Mouse (Mus musculus) R1 (cell line): ENCODE data around the gene Dph6.
"Not testable (repeated sequence)": the region's sequence is repeated elsewhere in the genome, so short reads cannot be mapped to it uniquely, and the experiment has no call there.

Experiments
- DNase-seq: peaks from one replicate; pipeline ENCODE4 v3.0.0-alpha.2; 2018; ENCODE audit warnings: low read depth, low spot score

Dph6 gene

DNA sequence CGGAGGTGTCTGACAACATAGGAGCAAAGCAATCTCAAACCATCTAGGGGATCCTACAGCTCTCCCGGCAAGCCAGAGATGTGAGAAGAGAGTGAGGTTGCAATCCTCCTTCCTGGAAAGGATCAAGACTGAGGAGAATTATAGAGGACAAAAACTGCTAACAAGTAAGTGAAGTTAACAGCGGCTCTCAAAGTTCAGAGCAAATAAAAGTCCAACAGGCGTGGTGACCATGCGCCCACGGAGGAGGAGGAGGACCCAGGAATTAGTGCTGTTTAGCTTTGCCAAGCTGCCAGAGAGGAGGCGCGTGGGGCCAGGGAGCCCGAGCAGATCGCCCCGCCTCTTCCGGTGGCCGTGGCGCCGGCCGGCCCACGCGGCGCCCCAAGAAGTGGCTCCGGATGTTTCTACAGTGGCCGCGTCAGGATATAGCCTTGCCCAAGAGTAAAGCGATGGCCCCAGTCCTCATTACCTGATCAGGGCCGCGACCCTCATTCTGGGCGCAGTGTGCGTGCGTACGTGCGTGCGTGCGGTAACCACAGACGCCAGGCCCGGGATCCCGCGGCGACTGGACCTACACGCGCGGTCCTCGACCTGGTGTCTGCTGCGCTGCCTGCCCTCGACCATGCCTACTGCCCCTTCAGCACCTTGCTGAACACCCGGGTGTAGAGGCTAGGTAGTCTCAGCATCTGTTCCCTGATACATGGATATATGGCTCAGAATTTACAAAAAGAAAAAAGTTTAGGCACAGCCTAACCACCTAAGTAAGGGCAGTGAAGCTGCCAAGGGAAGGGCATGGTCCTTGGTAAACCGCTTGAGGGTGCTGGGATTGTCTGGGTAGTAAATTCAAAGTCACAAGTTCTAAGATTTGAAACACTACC lies at the start of gene Dph6:
Gene Dph6 (minus strand): TSS at position 600 of the 875 bp plus-strand sequence.
- DNase-seq: peak; percentile 87

DNA sequence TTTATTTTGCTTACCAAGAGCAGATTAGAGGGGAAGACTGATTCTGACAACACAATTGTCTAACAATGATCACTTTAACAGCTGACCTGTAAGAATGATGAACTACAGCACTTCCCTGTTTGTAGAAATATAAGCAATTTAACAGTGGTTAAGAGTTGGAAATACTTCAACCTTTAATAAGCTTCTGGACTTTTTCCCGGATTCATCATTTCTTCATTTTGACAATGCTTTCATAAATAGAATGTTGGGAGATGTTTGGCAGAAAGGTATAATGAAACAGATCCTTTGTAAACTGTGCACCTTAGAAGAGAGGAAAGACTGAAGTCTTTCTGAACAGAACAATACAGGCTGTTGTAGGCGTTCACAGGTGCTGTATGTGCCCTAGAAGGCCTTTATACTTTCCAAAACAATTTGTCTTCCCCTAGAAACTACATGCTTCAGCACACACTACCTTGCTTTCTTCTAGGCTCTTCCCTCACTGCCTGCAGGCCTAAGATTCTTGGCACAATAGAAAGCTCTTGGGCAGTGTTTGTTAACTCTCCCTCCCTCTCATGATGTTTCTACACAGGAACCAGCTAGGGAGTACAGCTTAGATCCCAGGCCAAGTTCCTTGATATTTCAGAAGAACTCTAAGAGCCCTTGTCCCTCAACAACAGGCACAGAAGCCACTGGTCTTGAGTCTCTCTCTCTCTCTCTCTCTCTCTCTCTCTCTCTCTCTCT lies 46.4 kb upstream of the Dph6 start:
- DNase-seq: no peak

DNA sequence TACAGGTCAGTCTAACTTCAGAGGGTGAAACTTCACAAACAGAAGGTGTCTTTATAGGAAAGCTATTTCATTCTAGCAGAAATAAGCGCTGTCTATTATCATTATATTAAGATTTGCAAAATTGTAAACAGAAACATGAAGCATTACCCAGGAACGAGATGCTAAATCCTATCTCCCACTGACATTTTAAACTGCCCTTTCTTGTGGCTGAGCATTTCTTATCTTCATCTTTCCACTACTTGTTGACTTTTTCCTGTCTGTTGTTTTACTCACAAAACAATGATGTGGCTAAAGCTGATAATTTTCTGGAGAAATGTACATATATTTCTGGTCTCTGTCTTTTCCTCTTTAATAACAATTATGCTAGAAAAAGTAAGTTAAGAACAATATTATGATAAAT lies 36.8 kb upstream of the Dph6 start:
- DNase-seq: no peak

DNA sequence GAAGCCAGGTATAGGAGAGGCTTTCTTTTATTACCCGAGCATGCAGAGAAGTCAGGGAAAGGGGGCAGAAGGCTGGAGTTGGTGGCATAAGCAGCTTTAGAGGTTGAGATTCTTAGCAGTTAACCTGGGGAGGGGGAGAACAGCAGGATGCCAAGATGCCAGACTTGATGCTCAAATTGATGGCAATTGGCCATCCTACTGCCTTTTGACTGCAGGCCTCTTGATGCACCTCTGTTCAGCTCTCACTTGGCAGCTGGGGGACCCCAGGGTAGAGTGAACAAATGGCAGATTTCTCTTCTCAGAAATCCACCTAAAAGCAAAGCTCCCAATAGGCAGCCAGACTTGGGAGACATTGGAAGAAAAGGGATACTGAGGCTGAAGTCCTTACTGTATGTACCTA lies 32.7 kb upstream of the Dph6 start:
- no peak for DNase-seq

GRCm38 (mm10) chr2:114687081-114687480 lies 32.3 kb upstream of the Dph6 start:
- no peak for DNase-seq

GRCm38 (mm10) chr2:114673831-114674230 lies 19.1 kb upstream of the Dph6 start:
- DNase-seq: no peak

DNA sequence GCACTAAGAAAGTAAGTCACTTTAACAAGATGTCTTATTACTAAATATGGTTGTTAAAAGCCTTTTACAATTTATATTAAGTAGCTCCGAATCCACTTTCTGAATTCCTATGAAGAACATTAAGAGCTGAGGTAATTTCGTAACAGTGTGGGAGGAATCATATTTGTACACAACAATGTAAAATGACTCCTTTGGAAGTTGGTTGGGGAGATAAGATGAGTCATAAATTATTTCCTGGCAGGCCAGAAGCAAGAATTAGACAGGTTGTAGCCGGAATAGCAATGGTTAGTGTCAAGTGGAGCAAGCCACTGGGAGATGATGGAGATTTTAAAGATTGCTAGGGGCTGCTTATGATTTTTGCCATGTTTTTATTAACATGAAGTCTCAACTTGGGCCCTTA lies 16.2 kb upstream of the Dph6 start:
- DNase-seq: no peak

DNA sequence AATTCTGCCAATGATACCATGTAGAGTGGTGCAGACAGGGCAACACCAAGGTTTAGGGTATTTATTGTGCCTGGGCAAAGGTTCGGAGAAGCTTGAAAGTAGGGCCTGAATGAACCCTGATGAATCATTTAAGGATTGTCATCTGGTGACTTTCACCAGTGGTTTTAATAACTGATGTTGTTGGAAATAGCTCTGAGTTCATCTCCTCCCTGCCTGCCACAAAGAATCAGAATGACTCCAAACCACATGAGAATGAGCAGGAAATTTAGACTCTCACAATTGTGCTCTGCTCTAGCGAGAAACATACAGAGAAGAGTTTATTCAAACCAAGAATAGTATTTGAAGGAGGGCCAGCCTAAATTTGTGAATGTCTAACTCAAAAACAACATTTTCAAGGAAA lies 4.2 kb upstream of the Dph6 start:
- no peak for DNase-seq

DNA sequence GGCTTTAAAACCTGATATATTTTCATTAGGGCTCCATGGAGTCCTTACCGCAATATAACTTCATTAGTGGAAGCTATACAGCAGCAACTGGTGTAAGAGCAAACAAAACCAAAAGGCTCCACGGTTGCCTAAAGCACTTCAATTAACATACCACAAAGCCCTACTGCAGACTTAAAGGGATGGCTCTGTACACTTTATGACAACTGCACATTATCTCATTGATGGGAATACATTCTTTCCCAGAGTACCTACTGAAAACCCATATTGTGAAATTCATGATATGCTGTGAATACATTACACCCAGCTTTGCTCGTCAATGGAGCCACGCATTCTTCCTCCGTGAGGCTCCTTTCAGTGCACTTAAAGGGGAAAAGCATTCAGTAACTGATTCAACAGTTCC lies 8.5 kb downstream of the Dph6 start:
- DNase-seq: no peak

- no peak for DNase-seq
Observed at GRCm38 (mm10) chr2:114643832-114644231, 10.9 kb downstream of the Dph6 start.

DNA sequence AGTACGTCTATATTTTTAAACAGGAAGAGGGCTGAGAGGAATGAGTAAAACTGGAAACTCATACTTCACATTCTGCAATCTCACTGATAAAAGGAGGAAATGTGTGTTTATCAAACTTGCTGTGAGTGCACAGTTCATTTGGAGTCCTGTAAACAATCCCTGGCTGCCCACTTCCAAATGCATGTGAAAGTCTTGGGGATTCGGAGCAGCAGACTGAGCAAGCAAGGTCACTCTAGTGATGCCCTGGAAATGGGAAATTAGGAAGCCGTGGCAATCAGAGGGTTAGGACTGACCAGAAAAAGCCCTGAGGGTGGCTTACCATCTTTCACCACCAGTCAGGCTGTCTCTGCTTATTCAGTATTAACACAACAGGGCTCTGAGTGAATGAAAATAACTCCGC lies 30.1 kb downstream of the Dph6 start:
- DNase-seq: no peak

GRCm38 (mm10) chr2:114622550-114622939 lies 32.2 kb downstream of the Dph6 start:
- no peak for DNase-seq

- DNase-seq: no peak
Observed at GRCm38 (mm10) chr2:114621781-114622549, 32.8 kb downstream of the Dph6 start.

DNA sequence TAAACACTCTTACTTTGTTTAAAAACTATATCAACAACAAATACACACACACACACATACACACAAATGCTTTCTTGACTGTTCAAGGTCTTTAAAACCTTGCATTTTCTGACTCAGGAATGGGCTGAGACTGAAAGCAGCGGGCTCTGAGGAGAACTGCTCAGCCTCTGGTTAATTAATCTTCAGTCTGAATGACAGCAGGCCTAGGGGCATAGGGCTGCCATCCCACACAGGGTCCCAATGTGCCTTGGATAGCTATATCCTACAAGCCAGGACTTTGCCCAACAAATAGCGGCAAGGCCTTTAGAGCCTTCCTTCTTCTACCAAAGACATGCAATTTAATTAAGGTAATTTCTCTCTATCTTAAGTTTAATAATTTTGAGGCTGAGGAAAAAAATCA lies 43.2 kb downstream of the Dph6 start:
- DNase-seq: no peak

DNA sequence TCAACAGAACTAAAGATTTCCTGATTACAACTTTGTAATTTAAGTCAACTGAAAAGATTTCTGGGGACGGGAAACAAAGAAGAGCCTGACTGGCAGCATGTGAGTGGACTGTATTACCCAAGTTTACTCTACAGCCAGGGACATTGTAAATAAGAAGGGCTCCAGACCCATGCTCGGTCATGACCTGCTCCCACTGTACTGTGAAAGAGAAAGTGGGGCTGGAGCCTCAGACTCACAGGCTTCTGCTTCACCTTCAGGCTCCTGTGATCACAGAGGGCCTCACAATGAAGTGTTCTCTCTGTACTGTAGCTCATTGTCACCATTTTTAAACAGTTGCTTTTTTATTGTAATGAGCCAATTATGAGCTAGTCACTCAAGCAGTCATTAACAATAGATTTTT lies 44.7 kb downstream of the Dph6 start:
- no peak for DNase-seq

DNA sequence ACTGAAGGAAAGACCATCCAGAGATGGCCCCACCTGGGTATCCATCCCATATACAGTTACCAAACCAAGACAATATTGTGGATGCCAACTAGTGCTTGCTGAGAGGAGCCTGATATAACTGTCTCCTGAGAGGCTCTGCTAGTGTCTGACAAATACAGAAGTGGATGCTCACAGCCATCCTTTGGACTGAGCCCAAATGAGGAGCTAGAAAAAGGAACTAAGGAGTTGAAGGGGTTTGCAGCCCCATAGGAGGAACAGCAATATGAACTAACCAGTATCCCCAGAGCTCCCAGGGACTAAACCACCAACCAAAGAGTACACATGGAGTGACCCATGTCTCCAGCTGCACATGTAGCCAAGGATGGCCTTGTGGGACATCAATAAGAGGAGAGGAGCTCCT lies 49.6 kb downstream of the Dph6 start:
- not testable (repeated sequence) for DNase-seq

DNA sequence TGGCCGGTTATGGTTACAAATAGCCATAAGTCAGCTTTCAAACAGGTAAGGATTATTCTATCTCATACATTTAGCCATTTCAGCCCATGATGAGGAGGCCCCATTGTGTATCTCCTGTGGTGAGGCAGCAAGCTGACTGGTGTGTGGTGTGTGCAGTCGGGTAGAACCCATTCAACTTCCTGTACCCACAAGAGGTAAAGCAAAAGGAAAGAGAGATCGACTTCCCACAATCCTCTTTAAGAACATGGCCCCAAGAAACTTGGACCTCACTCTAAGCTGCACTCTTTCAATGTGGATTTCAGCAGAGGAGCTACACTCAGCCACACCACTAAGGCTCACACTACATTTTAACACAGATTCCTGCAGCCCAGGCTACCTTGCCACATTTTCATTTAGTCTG lies 53.6 kb downstream of the Dph6 start:
- no peak for DNase-seq

DNA sequence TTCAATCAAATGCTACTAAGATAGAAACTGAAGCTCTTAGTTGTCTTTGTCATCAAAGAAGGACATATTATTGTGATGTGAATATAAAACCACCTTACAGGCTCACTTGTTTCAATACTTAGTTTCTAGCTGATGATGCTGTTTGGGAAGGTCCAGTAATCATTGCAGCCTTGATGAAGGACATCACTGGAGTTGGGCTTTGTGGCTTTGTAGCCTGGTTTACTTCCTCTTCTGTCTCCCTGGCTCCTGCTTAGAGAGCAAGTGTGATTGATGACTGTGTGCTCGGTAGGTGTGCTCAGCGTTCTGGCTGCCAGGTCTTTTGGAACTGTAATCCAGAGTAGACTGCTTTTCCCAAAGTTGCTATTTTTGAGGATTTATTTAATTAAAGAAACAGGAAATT lies 55.0 kb downstream of the Dph6 start:
- no peak for DNase-seq

DNA sequence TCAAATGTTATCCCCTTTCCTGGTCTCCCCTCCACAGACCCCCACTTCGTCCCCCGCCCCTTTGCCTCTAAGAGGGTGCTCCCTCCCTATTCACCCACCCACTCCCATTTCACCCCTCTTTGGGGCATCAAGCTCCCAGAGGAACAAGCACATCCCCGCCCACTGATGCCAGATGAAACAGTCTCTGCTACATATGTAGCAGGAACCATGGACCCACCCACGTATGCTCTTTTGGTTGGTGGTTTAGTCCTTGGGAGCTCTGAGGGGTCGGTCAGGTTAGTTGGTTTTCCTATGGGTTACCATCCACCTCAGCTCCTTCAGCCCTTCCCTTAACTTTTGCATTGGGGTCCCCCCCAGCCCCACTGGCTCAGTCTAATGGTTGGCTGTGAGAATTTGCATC lies 61.4 kb downstream of the Dph6 start:
- DNase-seq: no peak

- no peak for DNase-seq
Observed at GRCm38 (mm10) chr2:114580714-114581113, 74.0 kb downstream of the Dph6 start.

DNA sequence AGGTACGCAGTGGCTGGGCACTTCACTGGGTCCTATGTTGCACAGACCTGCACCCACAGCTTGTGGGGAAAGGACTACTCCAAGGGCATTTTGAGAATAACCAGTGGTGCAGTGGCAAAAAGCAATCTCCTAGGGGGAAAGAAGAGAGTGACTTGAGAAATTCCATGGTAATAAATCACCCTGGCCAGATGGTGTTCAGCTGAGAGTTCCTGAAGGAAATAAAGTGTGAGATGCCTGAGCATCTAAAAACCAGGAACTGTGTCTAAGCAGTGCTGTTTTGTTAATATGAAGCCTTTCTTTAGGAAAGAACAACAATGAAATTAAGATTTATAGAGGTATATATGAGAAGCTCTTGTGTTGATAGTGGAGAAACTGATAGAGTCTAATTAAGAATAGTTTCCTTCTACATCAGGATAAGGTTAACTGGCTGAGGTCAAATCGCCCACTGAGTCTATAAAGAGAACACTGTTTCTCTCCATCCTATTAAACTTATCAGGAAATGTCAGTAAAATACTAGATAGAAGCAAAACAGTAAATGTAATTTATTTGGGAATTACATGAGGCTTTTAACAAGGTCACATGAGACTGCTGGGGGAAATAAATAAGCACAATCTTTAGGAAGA lies 111.7 kb downstream of the Dph6 start:
- DNase-seq: no peak

DNA sequence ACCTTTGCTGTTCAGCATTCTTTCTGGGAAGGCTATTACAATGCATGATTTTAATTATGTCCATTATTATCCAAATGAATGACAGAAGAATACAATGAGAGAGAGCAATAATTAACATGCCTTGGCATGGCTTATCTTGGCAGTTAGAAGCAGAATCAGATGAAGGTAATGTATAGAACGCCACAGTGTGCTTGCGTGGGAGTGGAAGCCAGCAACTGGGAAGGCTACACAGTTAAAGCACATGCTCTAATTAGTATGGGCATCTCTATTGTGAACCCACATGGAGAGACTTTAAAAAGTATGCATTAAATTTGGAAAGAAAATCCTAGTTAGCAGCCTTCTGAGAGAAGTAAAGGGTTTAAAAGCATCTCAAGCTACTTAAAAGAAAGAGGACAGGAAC lies 112.4 kb downstream of the Dph6 start:
- no peak for DNase-seq
